Mouse (Mus musculus): Measurements from ENCODE around the gene Dhrs7b.
"Not testable (repeated sequence)": the region's sequence is repeated elsewhere in the genome, so short reads cannot be mapped to it uniquely, and the experiment has no call there.

Gene Dhrs7b

DNA sequence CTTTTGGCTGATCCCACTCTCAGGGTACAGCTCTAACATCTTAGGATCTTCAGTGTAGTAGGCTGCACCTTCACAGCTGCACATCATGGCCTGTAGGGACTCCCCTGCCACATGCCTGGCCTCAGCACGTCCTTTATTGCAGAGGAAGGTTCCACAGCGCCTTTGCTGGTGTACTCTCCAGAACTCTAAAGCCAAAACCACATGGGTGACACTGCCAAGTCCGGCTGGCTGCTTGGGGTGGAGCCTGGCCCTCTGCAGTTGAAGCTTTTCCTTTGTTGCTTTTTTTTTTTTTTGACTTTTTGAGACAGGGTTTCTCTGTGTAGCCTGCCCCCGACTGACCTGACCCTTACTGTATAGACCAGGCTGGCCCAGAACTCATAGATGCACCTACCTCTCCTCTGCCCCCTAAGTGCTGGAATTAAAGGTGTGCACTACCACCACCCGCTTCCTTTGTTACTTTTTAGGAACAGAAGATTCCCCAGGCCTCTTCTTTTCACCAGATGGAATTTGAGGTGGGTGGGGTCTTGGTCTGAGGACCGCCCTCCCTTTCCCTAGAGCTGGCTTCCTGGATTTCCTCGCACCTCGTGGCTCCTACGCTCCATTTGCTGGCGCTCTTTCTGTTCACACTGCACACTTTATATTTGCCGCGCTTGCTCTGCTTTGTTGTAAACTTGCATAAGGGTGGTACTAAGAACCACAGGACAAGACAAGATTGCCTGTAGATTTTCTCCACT lies 11.2 kb downstream of the Dhrs7b start:
- DNase-seq (ENCODE audit: low spot score in 2 of 2): no peak

DNA sequence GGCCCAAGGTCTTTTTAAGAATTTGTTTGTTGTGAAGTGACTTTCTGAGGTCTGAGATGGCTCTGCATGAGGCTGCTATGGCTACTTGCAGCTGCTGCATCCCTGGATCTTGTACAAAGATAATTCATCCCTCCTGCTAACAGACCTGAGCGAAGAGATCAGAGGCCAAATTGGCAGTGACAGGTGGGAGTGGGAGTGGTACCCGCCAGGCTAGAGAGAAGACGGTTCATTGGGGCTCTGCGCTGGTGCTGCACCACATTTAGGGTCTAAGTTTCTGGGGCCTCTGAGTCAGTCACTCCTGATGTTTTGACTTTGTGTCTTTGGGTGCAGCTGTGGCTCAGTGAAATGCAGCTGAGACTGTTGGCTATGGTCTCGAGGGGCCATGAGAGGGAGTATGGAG lies 13.0 kb downstream of the Dhrs7b start:
- DNase-seq (ENCODE audit: low spot score in 2 of 2): no peak

DNA sequence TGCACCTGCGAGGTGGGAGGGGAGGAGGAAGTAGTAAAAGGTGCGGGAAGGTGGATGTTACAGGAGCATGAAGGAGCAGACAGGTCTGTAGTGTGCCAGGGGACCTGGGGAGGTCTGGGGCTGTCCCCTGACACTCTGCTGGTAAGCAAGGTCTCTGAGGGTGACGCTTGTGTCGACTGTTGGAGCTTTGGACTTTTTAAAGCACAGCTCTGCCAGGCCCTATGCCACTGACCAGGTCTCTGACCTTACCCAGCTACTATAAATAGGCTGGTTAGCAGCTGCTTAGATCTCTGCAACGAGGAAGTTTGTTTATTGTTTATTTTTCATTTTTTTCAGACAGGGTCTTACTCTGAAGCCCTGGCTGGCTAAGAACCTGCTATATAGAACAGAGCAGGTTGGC lies 15.0 kb downstream of the Dhrs7b start:
- no peak for DNase-seq (ENCODE audit: low spot score in 2 of 2)

DNA sequence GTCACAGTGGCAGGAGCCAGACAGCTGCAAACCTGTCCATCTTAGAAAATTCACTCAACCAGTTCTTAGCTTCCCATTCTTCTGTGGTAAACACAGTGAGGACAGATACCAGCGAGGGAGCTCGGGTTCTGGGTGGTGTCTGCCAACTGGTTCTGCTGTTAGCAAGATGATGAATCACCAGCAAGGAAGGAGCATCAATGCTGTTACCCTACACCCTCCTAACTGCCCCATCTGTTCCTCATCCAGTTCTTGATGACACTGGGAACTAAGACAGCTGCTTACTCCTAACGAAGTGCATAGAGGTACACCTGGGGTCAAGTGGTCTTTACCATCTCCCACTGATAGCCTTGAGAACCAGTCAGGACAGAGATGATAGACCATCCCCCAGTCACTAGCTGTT lies 26.2 kb downstream of the Dhrs7b start:
- DNase-seq (ENCODE audit: low spot score in 2 of 2): no peak

DNA sequence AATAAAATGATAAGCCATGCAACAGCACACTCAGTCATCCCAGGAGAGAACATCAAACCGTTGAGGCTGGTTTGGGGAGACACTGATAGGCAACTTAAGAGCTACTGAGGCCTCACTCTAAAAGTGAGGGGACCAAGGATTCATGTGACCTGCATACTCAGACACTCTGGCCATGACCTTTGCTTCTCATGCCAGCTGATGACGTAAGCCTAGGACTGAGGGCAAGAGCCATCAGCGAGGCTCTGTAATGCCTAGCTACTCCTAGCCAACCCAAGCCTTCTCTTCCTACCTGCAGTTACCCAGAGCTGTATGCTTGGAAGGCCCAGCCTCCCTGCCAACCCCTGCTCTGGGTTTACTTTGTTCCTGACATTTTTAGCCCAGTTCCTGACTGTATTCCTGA lies 31.6 kb downstream of the Dhrs7b start:
- DNase-seq (ENCODE audit: low spot score in 2 of 2): no peak

DNA sequence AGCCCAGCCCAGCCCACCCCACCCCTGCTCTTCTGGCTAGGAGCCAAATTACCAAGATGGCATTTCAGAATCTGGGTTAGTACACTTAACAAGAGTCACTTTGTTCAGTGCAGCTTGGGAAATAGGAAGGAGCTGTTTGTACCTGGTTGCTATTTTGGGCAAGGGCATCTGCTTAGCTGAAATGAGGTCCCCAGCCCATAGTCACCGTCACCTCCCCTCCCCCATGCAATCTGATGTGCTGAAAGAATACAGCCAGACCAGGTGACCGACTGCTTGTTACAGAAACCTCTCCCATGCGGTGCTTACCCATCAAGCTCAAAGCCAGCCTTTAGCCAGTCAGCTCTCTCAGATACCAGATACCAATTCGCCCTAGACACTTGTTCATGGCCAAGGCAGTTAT lies 32.8 kb downstream of the Dhrs7b start:
- DNase-seq (ENCODE audit: low spot score in 2 of 2): peak in 1 of 2 experiments; percentile 10

DNA sequence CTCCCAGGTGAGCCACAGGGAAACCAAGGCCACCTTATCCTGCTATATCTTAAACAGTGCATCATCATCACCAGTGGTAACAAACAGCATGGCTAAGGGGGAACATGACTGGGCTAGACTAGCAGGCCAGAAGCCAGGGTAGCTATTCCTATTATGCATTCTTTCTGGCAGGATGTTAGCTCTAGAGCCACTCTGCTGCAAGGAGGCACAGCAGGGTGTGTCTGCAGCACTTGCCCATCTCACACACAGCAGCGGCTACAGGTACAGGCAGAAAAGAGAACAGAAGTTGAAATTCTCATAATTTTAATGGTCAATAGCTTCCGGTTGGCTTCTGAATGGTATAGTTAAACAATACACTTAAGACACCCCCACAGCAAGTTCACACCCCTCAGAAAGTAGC lies 33.7 kb downstream of the Dhrs7b start:
- no peak for DNase-seq (ENCODE audit: low spot score in 2 of 2)

DNA sequence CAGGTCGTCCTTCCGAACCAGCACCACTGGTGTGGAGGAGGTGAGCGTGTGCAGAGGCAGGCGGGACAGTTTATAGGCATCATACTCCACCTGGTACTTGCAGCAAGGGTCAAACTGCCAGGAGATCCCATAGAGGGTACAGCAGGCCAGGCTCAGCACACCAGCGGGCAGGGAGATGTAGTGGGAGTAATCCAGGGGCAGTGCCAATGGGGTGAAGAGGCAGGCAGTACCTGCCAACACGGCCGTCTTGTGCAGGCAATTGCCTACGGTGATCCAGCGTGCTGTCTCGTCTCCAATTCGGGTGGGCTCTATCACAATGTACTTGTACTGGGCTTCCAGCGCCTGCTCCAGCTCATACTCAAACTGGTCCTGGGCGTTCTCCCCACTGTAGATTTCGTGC lies 34.5 kb downstream of the Dhrs7b start:
- no peak for DNase-seq (ENCODE audit: low spot score in 2 of 2)

DNA sequence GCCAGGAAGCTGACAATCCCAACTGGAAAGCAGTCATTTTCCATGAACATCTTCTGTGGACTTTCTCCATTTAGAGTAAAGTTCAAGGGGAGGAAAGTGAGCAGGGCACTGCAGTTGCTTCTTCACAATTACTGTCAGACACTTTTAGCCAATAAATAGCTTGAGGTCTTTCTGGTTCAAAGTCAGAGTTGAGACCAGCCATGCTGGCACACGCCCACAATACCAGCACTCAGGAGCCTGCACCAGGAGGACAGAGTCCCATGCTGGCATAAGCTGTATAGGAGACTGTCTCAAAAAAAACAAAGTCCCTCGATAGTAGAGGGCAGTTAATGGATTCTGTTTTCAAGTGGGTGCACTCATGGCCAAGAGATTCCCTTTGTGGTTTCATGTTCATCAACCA lies 35.6 kb downstream of the Dhrs7b start:
- DNase-seq (ENCODE audit: low spot score in 2 of 2): no peak

DNA sequence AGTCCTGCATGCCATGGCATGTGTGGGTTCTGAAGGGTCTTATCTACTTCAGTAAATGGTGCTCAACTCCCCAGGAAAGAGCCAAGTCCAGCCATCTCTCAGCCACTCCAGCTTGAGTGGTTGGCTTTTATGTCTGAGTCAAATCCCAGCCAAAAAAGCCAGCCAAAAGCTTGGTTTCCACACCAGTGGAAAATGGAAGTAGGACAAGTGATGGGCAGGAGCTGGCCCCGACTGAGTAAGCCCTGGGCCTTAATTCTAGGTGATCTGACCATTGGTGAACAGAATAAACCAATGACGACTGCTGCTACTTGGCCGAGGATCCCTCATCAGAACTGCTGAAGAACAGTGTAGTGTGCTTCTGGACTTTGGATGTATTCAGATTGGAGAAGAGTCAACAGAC lies 37.0 kb downstream of the Dhrs7b start:
- no peak for DNase-seq (ENCODE audit: low spot score in 2 of 2)

DNA sequence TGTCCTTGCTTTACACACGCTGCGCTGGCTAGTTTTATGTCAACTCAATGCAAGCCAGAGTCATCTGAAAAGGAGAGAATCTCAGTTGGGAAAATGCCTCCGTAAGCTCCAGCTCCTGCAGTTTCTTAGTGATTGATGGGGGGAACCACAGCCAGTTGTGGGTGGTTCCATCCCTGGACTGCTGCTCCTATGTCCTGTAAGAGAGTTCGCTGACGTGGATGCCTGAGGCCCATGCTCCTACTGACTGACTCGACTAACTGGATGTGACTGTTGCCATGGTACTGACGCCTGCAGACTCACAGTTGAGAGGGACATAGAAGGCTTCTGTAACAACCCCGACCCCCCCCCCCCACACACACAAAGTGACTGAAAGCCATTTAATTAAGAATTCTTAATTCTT lies 37.5 kb downstream of the Dhrs7b start:
- no peak for DNase-seq (ENCODE audit: low spot score in 2 of 2)

DNA sequence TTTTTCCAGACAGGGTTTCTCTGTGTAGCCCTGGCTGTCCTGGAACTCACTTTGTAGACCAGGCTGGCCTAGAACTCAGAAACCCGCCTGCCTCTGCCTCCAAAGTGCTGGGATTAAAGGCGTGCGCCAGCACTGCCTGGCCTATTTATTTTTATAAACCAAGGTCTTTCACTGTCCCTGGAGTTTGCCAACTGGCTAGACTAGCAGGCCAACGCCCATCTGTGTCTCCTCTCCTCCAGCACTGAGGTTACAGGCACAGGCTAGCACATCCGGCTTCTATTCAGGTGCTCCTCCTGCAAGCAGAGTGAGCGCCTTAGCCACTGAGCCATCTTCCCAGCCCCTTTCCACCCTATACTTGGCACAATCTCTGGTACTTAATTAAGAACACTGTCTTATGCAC lies 39.0 kb downstream of the Dhrs7b start:
- not testable (repeated sequence) for DNase-seq (ENCODE audit: low spot score in 2 of 2)

DNA sequence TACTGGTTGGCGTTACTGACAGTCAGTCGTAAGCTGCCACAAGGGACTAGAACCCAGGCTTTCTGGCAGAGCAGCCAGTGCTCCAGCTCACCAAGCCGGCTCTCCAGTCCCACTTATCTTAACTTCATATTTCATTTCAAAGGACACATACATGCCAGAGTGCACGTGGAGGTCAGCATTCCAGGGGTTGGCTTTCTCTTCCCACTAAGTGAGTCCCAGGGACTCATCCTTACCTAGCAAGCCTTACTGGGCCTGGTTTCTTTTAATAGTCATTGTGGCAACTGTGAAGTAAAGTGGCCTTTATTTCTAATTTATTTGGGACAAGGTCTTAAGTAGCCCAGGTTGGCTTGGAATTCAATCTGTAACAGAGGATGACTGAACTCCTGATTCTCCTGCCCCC lies 41.0 kb downstream of the Dhrs7b start:
- DNase-seq (ENCODE audit: low spot score in 2 of 2): no peak

DNA sequence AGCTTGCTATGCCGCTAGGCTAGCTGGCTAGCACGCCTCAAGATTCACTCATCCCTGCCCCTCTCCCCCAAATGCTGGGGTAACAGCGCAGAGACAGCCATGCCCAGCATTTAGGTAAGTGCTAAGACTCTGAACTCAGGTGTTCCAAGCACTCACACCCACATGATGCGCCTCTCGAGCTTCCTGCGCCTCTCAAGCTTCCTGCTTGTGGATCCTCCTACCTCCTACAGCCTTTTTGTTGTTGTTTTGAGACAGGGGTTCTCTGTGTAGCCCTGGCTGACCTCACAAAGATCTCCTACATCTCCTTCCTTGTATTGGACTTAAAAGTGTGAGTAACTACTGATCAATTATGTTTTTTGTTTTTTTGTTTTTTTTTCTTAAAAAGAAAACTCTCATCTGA lies 42.7 kb downstream of the Dhrs7b start:
- DNase-seq (ENCODE audit: low spot score in 2 of 2): no peak

DNA sequence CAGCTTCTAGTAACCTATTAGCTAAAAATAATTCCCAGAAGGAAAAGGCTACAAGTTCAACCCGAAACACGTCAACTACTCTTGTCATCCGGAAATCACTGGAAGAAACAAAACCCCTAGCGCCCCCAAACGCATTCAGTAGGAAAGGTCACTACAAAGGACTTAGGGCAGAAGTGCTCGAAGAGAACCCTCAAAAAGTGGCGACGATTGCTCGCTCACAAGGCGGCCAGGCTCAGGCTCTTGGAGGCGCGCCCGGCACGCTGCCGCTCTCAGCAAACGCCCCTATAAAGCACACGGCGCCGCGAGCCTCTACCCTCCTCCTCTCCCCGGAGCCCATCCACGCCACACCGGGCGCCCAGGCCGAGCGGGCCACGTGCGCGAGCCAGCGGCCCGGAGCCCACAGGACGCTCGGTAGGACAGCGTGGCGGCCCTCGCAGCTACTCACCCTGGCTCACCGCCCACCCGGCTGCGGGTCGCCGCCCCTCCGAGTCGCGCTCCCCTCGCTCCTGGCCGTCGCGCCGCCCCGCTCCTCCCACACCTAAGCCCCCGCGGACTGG lies 47.7 kb downstream of the Dhrs7b start:
- no peak for DNase-seq (ENCODE audit: low spot score in 2 of 2)

DNA sequence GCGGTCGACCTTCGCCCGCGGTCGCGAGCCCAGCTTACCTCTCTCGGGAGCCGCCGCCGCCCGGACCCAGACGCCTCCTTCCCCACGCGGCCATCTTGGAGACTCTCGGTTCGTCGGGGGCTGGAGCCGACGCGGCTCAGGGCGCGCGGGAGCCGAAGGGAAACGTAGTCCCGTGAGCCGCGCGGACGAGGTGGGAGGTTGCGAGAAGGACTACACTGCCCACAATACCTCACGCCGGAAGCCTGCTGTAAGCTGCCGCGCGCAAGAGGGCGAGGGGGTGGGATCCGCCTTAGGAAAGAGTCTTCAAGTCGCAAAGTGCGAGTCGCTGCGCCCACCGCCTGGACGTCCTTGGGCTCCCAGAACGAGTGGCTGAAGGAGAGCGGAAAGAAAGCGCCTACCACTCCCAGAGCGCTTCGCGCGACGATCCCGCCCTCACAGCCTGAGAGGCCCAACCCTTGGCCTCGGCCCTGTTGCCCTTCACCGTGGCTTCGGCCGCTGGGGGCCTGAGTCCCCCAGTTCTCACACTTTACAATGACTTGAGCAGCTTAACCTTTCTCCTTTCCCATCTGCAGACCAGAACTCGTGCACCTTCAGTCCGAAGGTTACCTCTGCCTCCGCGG lies 48.4 kb downstream of the Dhrs7b start, which contains the start of gene Tmem11:
Gene Tmem11, minus strand, starts transcription at position 598 of the 620 bp plus-strand sequence.
- DNase-seq (ENCODE audit: low spot score in 2 of 2): peak; percentile 75 to 93

DNA sequence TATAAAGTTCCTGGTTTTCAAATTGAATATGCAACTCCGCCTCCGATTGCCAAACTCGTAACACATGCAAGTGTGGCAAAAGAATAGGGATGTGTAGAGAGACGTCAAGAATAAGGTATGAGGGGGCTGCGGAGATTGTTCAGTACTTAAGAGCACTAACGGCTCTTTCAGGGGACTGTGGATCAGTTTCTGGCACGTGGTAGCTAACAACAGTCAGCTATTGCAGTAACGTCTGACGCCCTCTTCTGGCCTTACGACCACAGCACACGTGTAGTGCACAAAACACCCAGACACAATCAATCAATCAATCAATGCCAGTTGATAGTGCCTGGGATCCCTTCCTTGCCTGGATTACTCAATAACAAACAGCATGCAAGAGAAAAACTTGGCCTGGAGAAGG lies 49.0 kb downstream of the Dhrs7b start:
- peak in 1 of 2 experiments; percentile 51 for DNase-seq (ENCODE audit: low spot score in 2 of 2)

DNA sequence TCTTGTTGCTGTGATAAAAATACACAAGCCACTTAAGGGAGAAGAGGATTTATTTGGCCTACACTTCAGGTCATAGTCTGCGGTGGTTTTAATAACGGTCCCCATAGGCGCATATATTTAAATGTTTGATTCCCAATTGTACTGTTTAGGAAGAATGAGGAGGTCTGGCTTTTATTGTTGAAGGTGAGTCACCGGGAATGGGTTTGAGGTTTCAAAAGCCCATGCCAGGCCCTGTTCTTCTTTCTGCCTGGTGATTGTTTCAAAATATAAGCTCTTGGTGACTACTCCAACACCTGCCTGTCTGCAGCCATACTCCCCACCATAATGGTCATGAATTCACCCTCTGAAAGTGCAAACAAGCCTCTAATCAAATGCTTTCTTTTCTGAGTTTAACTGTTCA lies 50.1 kb downstream of the Dhrs7b start:
- no peak for DNase-seq (ENCODE audit: low spot score in 2 of 2)

DNA sequence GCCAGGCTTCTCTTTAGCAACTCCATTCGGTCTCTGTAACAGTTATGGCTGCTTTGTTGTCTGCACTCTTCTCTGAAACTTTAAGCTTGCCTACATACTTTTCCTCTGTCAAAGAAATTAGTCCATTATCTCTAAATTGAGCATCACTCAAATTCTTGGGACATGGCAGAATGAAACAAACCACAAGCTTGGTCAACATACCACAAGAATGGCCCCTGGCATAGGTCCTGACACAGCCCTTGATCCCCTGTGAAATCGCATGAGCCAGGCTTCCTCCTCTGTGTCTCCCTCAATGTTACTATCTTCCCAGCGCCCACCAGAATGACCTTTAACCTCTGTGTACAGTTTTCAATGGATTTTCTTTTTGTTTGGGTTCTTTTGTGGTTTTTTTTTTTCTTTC lies 52.0 kb downstream of the Dhrs7b start:
- no peak for DNase-seq (ENCODE audit: low spot score in 2 of 2)

DNA sequence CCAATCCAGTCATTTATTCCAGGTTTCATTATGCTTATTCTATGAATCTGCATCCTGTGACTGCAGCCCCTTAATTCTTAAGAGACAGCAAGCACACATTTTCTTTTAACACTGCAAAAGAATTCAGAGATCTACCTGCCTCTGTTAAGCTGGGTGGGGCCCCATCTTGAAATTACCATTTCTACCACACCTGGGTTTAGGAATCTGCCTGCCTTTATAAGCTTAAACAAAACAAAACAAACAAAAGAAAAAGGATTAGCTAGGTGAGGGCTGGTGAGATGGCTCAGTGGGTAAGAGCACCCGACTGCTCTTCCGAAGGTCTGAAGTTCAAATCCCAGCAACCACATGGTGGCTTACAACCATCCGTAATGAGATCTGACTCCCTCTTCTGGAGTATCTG lies 56.6 kb downstream of the Dhrs7b start:
- not testable (repeated sequence) for DNase-seq (ENCODE audit: low spot score in 2 of 2)

DNA sequence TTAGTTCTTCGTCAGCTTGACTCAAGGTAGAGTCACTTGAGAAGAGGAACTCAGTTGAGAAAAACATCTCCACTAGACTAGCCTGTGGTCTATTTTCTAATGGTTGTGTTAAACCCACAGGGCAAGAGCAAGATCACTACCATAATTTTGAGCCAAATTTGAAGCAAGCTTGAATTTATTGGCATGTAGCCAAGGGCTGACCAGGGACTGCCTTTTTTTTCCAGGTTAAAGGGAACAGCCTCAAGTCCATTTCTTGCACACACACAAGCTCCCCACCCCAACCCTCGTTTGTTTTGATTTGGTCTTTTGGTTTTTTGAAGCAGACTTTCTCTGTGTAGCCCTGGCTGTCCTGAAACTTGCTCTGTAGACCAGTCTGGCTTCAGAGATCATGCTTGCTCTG lies 59.4 kb downstream of the Dhrs7b start:
- no peak for DNase-seq (ENCODE audit: low spot score in 2 of 2)

DNA sequence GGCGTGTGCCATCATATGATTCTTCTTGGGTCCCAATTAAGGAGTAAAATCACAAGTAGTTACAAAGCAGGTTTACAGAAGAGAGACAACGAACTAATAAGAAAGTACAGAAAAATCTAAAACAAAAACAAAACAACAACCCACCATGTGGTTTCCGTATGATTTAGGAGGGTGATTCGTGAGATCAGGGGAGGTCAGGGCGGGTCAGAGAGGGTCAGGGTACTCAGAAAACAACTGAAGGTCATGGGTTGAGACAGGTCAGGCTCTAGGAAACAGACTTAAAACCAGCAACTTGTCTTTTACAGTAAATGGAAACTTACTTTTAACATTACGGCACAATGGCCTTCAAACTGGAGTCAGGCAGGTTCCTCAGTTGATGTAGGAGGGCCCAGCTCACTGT lies 59.9 kb downstream of the Dhrs7b start:
- no peak for DNase-seq (ENCODE audit: low spot score in 2 of 2)

DNA sequence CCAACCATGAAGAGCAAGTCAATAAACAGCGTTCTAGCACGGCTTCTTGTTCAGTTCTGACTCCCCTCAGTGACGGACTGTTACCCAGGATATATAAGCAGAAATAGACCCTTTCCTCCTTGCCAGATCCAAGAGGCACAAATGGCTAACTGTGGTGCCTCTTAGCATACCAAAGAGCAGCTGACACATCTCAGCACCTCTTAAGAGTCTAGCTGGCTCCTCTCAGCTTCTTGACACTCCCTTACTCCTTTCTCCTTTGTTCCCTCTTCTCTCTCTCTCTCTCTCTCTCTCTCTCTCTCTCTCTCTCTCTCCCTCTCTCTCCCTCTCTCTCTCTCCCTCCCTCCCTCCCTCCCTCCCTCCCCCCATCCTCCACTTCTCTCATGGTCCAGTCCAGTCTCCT lies 60.3 kb downstream of the Dhrs7b start:
- no peak for DNase-seq (ENCODE audit: low spot score in 2 of 2)

Data from cerebellum, postnatal 4 days (tissue).